Mouse (Mus musculus) erythroblast, embryonic 14.5 days (primary cell): Measurements from ENCODE around the gene Hoxa5. TPM values are rescaled to one million over a fixed set of nuclear protein-coding genes. Genes with fewer than 3 reads are reported as not detected.

Source experiments
- H3K27me3 ChIP-seq: 2 replicates; pipeline ENCODE4 v1.6.1; 2012; ENCODE audit warnings: inconsistent platforms; ENCODE audit not compliant: control insufficient read depth
- H3K36me3 ChIP-seq: 2 replicates; pipeline ENCODE4 v1.6.1; 2012; ENCODE audit warnings: mild to moderate bottlenecking, inconsistent platforms; ENCODE audit not compliant: control insufficient read depth
- H3K4me1 ChIP-seq: 2 replicates; pipeline ENCODE4 v1.6.1; 2012; ENCODE audit warnings: inconsistent platforms; ENCODE audit not compliant: control insufficient read depth
- H3K4me3 ChIP-seq: replicated peaks from 2 replicates; pipeline ENCODE3; 2012; ENCODE audit warnings: moderate library complexity, mild to moderate bottlenecking, inconsistent platforms
- H3K9me3 ChIP-seq: 2 replicates; pipeline ENCODE4 v1.6.1; 2012; ENCODE audit warnings: low read length, inconsistent platforms, mixed read lengths; ENCODE audit not compliant: control insufficient read depth
- GATA1 ChIP-seq: IDR thresholded peaks from 2 replicates; pipeline ENCODE4 v1.6.1; 2012; ENCODE audit warnings: low read length, inconsistent platforms, mixed read lengths
- TAL1 ChIP-seq: IDR thresholded peaks from 3 replicates; pipeline ENCODE4 v1.6.1; 2012; ENCODE audit warnings: low read length, inconsistent platforms, mixed read lengths
- polyA plus RNA-seq: library from polyadenylated mRNA; stranded (reverse); fragments of >175 nt; gene quantifications from 2 replicates; pipeline ENCODE4 v1.2.3, GENCODE M21; 2012

The Hoxa5 gene
- polyA plus RNA-seq, result not detected in 2 replicates

- H3K4me3 ChIP-seq, result no peak within 1 kb of the TSS
These were observed at the start of gene Hoxa5 for GRCm38 (mm10) chr6:52204050-52204752. TSS of gene Hoxa5 (minus strand) at chr6:52204587.

GRCm38 (mm10) chr6:52253511-52254500 lies 49.4 kb upstream of the Hoxa5 start:
- H3K36me3 ChIP-seq, result no peaks in the 10 kb centered on the region
- TF ChIP-seq TAL1 (no peak), GATA1 (no peak)
- H3K9me3 ChIP-seq, result no peaks in the 10 kb centered on the region; the same call in 1 of the 2 replicates
- peaks cover 99% of the 10 kb centered on the region for H3K27me3 ChIP-seq
- no peaks in the 10 kb centered on the region for H3K4me1 ChIP-seq
- no peak overlapping the region for H3K4me3 ChIP-seq

More at GRCm38 (mm10) chr6:52204050-52204752, at the start of gene Hoxa5:
- H3K4me1 ChIP-seq, result no peaks in the 10 kb centered on the region
- TF ChIP-seq GATA1 (no peak), TAL1 (no peak)
- H3K9me3 ChIP-seq, result no peaks in the 10 kb centered on the region; the same call in 1 of the 2 replicates
- peaks cover 100% of the 10 kb centered on the region for H3K27me3 ChIP-seq
- no peaks in the 10 kb centered on the region for H3K36me3 ChIP-seq

DNA sequence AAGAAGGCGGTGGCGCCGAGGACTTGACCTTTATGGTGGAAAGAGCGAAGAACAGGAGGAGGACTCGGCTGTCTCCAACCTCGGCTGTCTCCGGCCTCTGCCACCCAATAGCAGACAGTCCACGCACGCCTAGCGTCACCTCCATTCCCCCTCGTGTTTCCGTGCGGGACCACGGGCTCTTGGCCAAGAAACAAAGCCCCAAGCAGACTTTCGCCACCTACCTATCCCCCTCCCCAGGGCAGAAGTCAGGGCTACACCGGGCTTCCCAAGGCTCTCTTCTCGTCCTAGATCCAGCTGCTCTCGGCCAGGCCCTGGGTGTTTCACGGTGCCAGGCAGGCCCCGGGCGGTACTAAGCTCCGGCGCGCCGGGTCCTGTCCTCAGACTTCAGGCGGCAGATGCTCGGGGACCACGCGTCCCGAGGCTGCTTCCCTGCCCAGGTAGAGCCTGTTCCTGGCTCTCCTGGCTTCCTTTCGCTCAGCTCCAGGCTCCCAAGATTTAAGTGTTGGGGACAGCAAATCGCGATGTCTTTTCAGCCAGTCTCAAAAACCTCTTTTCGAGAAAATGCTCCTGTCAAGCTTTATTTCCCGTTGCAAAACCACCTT lies 48.5 kb upstream of the Hoxa5 start:
- Histone ChIP-seq H3K36me3 (no peaks in the 10 kb centered on the region), H3K9me3 (no peaks in the 10 kb centered on the region; the same call in 1 of the 2 replicates), H3K4me1 (no peaks in the 10 kb centered on the region), H3K4me3 (no peak overlapping the region), H3K27me3 (peaks cover 99% of the 10 kb centered on the region)
- no peak for TF ChIP-seq TAL1

GRCm38 (mm10) chr6:52252016-52252774 lies 47.8 kb upstream of the Hoxa5 start:
- TF ChIP-seq GATA1 (no peak), TAL1 (no peak)
- no peaks in the 10 kb centered on the region for H3K36me3 ChIP-seq

GRCm38 (mm10) chr6:52251177-52251879 lies 46.9 kb upstream of the Hoxa5 start:
- no peak overlapping the region for H3K4me3 ChIP-seq
- peaks cover 99% of the 10 kb centered on the region for H3K27me3 ChIP-seq
- TF ChIP-seq GATA1 (no peak), TAL1 (no peak)
- no peaks in the 10 kb centered on the region for H3K4me1 ChIP-seq
- H3K9me3 ChIP-seq, result no peaks in the 10 kb centered on the region; the same call in 1 of the 2 replicates
- H3K36me3 ChIP-seq, result no peaks in the 10 kb centered on the region

More at GRCm38 (mm10) chr6:52252016-52252774, 47.8 kb upstream of the Hoxa5 start:
- Histone ChIP-seq H3K27me3 (peaks cover 99% of the 10 kb centered on the region), H3K4me1 (no peaks in the 10 kb centered on the region), H3K9me3 (no peaks in the 10 kb centered on the region; the same call in 1 of the 2 replicates), H3K4me3 (no peak overlapping the region)

- Histone ChIP-seq H3K4me1 (no peaks in the 10 kb centered on the region), H3K27me3 (peaks cover 100% of the 10 kb centered on the region), H3K4me3 (no peak overlapping the region), H3K9me3 (no peaks in the 10 kb centered on the region; the same call in 1 of the 2 replicates), H3K36me3 (no peaks in the 10 kb centered on the region)
- TF ChIP-seq TAL1, result no peak
- no peak for TF ChIP-seq GATA1
These were observed 45.4 kb upstream of the Hoxa5 start for GRCm38 (mm10) chr6:52249826-52250225.

DNA sequence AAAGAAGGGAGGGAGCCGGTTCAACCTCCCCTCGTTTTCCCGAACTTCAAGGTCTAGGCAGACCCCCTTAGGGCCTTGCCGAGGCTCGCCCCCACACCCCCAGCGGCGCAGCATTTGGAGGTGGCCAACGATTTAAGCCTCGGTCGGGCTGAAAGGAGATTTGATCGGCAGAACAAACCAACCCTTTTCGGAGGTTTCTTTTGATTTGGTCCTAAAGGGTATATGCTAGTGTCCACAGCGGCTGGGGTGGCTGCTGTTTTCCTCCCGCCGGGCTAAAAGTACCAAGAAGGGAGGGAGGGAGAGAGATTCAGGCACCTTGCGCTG lies 45.0 kb upstream of the Hoxa5 start:
- no peak overlapping the region for H3K4me3 ChIP-seq
- H3K36me3 ChIP-seq, result no peaks in the 10 kb centered on the region
- H3K27me3 ChIP-seq, result peaks cover 100% of the 10 kb centered on the region
- no peaks in the 10 kb centered on the region; the same call in 1 of the 2 replicates for H3K9me3 ChIP-seq
- TF ChIP-seq TAL1 (no peak), GATA1 (no peak)
- no peaks in the 10 kb centered on the region for H3K4me1 ChIP-seq
